In the genomic region with DNA sequence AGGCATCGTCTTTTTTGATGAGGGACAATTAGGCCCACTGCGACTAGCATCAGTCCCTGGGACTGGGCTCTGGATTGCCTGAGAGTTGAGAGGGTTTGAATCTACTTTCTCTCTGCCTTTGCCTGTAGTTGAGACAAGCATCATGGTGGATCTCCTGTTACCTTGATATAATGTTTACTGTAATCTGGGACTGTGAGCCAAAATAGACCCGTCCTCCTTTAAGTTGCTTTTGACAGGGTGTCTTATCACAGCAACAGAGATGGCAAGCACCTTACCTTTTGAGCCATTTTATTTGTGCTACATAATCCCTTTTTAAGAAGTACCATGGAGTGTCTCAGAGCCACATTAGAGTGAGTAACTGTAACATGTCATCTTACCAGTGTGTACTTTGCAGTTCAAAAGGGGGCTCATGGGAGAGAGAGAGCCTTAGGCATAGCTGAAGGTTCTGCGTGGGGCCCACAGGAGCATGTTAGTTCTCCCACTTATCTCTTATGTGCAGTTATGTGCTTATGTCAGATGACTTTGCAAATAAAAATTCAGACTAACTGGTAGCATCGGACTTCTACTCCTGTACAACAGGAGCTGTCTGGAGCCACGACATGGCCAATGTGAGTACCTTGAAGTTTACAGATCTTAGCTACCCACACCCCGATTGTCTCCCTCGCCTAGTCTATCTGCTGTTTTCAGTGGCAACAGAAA, we compare ENCODE assay signal across 22 mouse cellular contexts.
DNase-seq lines count a peak whose midpoint lies in the region; ATAC-seq and TF ChIP-seq lines count a peak whose summit lies in the region.
"Had no signal": no experiment of that assay in that cellular context is flagged by ENCODE, and none has a peak within 500 bp of the region (broad histone marks: within the 10 kb centered on the region; RNA-seq: fewer than 3 reads in every experiment).

No protein-coding gene starts in this region.

- peaks cover 2% of the 10 kb centered on the region; the same call in 1 of the 2 replicates for H3K4me1 ChIP-seq in intestine, embryonic 15.5 days (replicated peaks)
- no peaks in the 10 kb centered on the region for H3K4me1 ChIP-seq in intestine, postnatal 0 days (replicated peaks; ENCODE audit: control insufficient read depth, insufficient read depth, low read length)
- peaks cover 94% of the 10 kb centered on the region for H3K4me1 ChIP-seq in liver, embryonic 12.5 days
- H3K4me1 ChIP-seq in hindbrain, embryonic 16.5 days (ENCODE audit: control insufficient read depth, insufficient read depth, low read depth, low read length), result peaks cover 2% of the 10 kb centered on the region; the same call in 1 of the 2 replicates
- H3K4me1 ChIP-seq: embryonic facial prominence, embryonic 13.5 days; limb, embryonic 12.5 days; midbrain, embryonic 12.5 days; neural tube, embryonic 12.5 days had no signal

- no peak overlapping the region for H3K4me3 ChIP-seq in intestine, embryonic 15.5 days (replicated peaks)
- H3K4me3 ChIP-seq in intestine, postnatal 0 days (ENCODE audit: low read depth, low read length), result no peak overlapping the region
- H3K4me3 ChIP-seq in liver, embryonic 12.5 days, result peak overlapping the region; percentile 36
- no peak overlapping the region for H3K4me3 ChIP-seq in hindbrain, embryonic 16.5 days (ENCODE audit: low read length)
- H3K4me3 ChIP-seq: embryonic facial prominence, embryonic 13.5 days; forebrain, embryonic 10.5 days; limb, embryonic 12.5 days; midbrain, embryonic 12.5 days; neural tube, embryonic 12.5 days had no signal

- ATAC-seq in intestine, embryonic 15.5 days, result peak; percentile 42; the same call in 1 of the 2 replicates
- no peak for ATAC-seq in intestine, postnatal 0 days
- ATAC-seq in common myeloid progenitor, adult 5-6 weeks (replicated peaks; ENCODE audit: low read depth, poor library complexity, severe bottlenecking), result 0 out of 2 replicates have a peak, but pooled peaks have one; percentile 27
- peak; percentile 94 for ATAC-seq in liver, embryonic 12.5 days
- ATAC-seq in megakaryocyte-erythroid progenitor cell, adult 5-6 weeks (replicated peaks; ENCODE audit: low FRiP score, low TSS enrichment, poor library complexity, severe bottlenecking), result peak; percentile 69
- no peak for ATAC-seq in hindbrain, embryonic 16.5 days
- ATAC-seq: hindbrain, postnatal 0 days had no signal

- no peaks in the 10 kb centered on the region for H3K27me3 ChIP-seq in intestine, embryonic 15.5 days (replicated peaks)
- no peaks in the 10 kb centered on the region for H3K27me3 ChIP-seq in intestine, postnatal 0 days (replicated peaks; ENCODE audit: control insufficient read depth, insufficient read depth, low read length)
- H3K27me3 ChIP-seq in liver, embryonic 12.5 days (replicated peaks), result no peaks in the 10 kb centered on the region
- H3K27me3 ChIP-seq in hindbrain, embryonic 16.5 days (replicated peaks; ENCODE audit: control insufficient read depth, insufficient read depth, low read length), result no peaks in the 10 kb centered on the region
- H3K27me3 ChIP-seq: CH12.LX; embryonic facial prominence, embryonic 13.5 days; limb, embryonic 12.5 days; midbrain, embryonic 12.5 days; neural tube, embryonic 12.5 days had no signal

- H3K9ac ChIP-seq in intestine, embryonic 15.5 days, result no peak overlapping the region
- no peak overlapping the region for H3K9ac ChIP-seq in intestine, postnatal 0 days (ENCODE audit: low read depth, low read length)
- H3K9ac ChIP-seq in liver, embryonic 12.5 days, result peak overlapping the region; percentile 62
- H3K9ac ChIP-seq in hindbrain, embryonic 16.5 days (ENCODE audit: low read depth, low read length), result no peak overlapping the region
- H3K9ac ChIP-seq: embryonic facial prominence, embryonic 13.5 days; limb, embryonic 12.5 days; lung, embryonic 14.5 days; midbrain, embryonic 12.5 days; neural tube, embryonic 12.5 days had no signal

- TF ChIP-seq CTCF in intestine, postnatal 0 days (IDR thresholded peaks at IDR 0.05; ENCODE audit: low read depth), result no peak

- no peaks in the 10 kb centered on the region for H3K36me3 ChIP-seq in intestine, embryonic 15.5 days
- no peaks in the 10 kb centered on the region for H3K36me3 ChIP-seq in intestine, postnatal 0 days (ENCODE audit: control insufficient read depth, insufficient read depth)
- H3K36me3 ChIP-seq in liver, embryonic 12.5 days, result no peaks in the 10 kb centered on the region
- no peaks in the 10 kb centered on the region for H3K36me3 ChIP-seq in hindbrain, embryonic 16.5 days (ENCODE audit: control insufficient read depth, insufficient read depth, low read length)
- H3K36me3 ChIP-seq: embryonic facial prominence, embryonic 13.5 days; forebrain, embryonic 10.5 days; limb, embryonic 12.5 days; midbrain, embryonic 12.5 days; neural tube, embryonic 12.5 days had no signal

- H3K27ac ChIP-seq in intestine, embryonic 15.5 days, result no peak overlapping the region
- H3K27ac ChIP-seq in intestine, postnatal 0 days (ENCODE audit: low read depth, low read length), result no peak overlapping the region
- peak overlapping the region; percentile 95 for H3K27ac ChIP-seq in liver, embryonic 12.5 days
- H3K27ac ChIP-seq in hindbrain, embryonic 16.5 days (ENCODE audit: low read depth, low read length), result no peak overlapping the region
- H3K27ac ChIP-seq: embryonic facial prominence, embryonic 13.5 days; forebrain, embryonic 10.5 days; hindbrain, postnatal 0 days; limb, embryonic 12.5 days; midbrain, embryonic 12.5 days; neural tube, embryonic 12.5 days had no signal

- WGBS in intestine, embryonic 15.5 days, result 86% methylated on average over 8 of the region's 8 CpGs
- 79% methylated on average over 8 of the region's 8 CpGs for WGBS in intestine, postnatal 0 days
- 35% methylated on average over 8 of the region's 8 CpGs for WGBS in liver, embryonic 12.5 days (ENCODE audit: insufficient replicate concordance)
- 90% methylated on average over 8 of the region's 8 CpGs for WGBS in hindbrain, embryonic 16.5 days

- DNase-seq in right cerebral cortex, postnatal 25 days, result no peak
- DNase-seq in embryo, embryonic 9.5 days (ENCODE audit: extremely low spot score), result no peak
- DNase-seq: cerebellum, adult 9-11 months; heart, postnatal 4 days; kidney, adult 2 months; kidney, postnatal 14 days; layer of hippocampus, adult 9-11 months; lung, embryonic 14.5 days; right cerebral cortex, adult 18-20 months had no signal

- H3K9me3 ChIP-seq in intestine, embryonic 15.5 days, result no peaks in the 10 kb centered on the region
- no peaks in the 10 kb centered on the region for H3K9me3 ChIP-seq in intestine, postnatal 0 days (ENCODE audit: control insufficient read depth)
- H3K9me3 ChIP-seq in liver, embryonic 12.5 days (replicated peaks), result no peaks in the 10 kb centered on the region
- H3K9me3 ChIP-seq in hindbrain, embryonic 16.5 days (ENCODE audit: control insufficient read depth, low read length), result no peaks in the 10 kb centered on the region
- H3K9me3 ChIP-seq: embryonic facial prominence, embryonic 13.5 days; forebrain, embryonic 10.5 days; limb, embryonic 12.5 days; midbrain, embryonic 12.5 days; neural tube, embryonic 12.5 days had no signal

- no peak overlapping the region for H3K4me2 ChIP-seq in intestine, embryonic 15.5 days (replicated peaks)
- H3K4me2 ChIP-seq in intestine, postnatal 0 days (replicated peaks; ENCODE audit: low read depth), result no peak overlapping the region
- peak overlapping the region; percentile 63 for H3K4me2 ChIP-seq in liver, embryonic 12.5 days
- H3K4me2 ChIP-seq in hindbrain, embryonic 16.5 days (ENCODE audit: low read length), result no peak overlapping the region
- H3K4me2 ChIP-seq: embryonic facial prominence, embryonic 13.5 days; limb, embryonic 12.5 days; lung, embryonic 14.5 days; midbrain, embryonic 12.5 days; neural tube, embryonic 12.5 days had no signal

Comparison
In these comparisons a context has a peak if more than half of its experiments do, and no peak if none do; other contexts are left out.
1. ATAC-seq: peak in intestine, embryonic 15.5 days (single experiment), common myeloid progenitor, adult 5-6 weeks (single experiment), liver, embryonic 12.5 days (single experiment) and megakaryocyte-erythroid progenitor cell, adult 5-6 weeks (single experiment); none in intestine, postnatal 0 days (single experiment) and hindbrain, embryonic 16.5 days (single experiment).